Mouse (Mus musculus): ENCODE measurements at regions not wholly inside any gene's neighbourhood (a gene's known extent, or its start where the extent isn't known, plus 50 kb on each side); places are given as distances from the start of the nearest gene placed in this dataset.

DNA sequence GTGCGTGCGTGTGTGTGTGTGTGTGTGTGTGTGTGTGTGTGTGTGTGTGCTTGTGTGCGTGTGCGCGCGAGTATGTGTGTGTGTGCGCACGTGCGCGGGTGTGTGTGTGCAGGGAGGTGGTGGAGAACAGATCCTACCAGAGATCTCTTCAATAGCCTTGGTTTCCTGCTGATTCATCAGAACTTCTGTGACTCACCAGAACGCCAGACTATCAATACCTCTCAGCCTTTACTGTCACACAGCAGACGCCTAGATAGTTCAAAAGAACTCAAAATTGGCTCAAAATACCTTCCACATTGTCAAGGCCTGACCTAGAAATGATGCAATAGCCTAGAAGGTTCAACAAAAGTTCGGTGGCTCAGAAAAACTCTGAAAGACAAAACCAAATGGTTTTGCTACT lies 66.8 kb upstream of the C2cd4b start:
- DNase-seq: no peak
- intact Hi-C loops (cut with DNase I): no loop called here

DNA sequence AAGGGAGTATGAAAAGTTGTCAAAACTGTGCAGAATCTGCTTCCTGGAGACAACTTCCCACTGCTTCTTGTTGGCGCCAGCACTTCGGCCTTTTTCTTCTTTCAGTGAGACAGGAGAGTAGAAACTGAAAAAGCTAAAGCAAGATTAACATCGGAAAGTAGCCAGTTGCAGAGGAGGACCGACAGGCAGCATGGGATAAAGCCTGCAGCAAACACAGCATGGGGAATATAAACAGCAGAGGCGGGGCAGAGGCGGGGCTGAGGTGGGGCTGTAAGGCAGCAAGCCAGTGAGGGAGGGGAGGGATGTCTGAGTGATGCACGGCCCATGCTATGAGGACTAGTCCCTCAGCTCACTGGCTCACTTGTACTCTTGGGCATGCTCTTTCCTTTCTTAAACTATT lies 65.5 kb upstream of the C2cd4b start:
- peak; percentile 27 to 30 for DNase-seq
- intact Hi-C loops (cut with DNase I): no loop called here

DNA sequence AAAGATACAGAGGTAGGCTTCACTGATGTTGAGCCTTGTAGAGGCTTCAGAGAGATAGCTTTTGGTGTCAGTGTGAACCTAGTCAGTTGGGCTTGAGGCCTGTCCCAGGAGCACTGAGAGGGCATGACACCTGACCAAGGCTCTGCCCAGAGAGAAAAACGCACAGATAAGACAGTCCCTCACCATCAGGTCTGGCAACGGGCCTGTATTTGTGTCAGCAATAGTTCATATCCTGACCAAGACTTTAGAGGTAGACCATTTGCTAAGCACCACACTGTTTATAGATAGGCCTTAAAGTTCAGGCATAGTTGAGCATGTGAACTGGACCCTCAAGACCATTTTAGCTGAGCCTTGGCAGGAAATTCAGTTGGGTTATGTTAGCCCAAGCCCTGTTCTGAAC lies 60.4 kb upstream of the C2cd4b start:
- intact Hi-C loops (cut with DNase I): no loop called here

DNA sequence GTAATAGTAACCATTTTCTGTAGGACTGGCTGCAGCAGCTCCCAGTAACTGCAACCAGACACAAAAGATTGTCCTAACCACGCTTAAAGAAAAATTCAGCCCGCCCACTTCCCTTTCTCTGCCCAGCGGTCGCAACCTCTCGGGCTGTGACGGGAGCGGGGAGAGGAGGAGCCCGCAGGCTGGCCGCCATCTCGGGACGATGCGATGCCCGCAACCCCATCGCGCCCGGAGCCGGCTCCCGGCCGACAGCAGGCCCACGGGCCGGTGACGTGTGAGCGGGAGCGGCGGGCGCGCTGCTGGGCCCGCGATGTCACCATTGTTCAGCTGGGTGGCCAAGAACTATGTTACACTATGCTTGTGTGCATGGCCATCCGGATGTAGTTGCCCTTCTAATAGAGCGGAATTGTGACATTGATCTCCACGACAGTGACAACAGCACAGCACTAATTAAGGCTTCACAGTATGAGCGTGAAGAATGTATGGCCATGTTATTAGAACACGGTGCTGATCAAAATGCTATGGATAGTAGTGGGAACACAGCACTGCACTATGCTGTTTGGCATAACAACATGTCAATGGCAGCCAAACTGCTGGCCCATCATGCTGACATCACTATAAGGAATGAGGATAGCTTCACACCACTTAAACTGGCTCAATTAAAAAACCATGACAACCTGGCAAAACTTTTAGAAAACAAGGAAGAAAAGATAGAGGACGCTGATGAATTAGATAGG lies 59.2 kb upstream of the C2cd4b start:
- DNase-seq: peak; percentile 53 to 66
- intact Hi-C loops (cut with DNase I): no loop called here

More for the DNA sequence above, 60.4 kb upstream of the C2cd4b start:
- no peak for DNase-seq

DNA sequence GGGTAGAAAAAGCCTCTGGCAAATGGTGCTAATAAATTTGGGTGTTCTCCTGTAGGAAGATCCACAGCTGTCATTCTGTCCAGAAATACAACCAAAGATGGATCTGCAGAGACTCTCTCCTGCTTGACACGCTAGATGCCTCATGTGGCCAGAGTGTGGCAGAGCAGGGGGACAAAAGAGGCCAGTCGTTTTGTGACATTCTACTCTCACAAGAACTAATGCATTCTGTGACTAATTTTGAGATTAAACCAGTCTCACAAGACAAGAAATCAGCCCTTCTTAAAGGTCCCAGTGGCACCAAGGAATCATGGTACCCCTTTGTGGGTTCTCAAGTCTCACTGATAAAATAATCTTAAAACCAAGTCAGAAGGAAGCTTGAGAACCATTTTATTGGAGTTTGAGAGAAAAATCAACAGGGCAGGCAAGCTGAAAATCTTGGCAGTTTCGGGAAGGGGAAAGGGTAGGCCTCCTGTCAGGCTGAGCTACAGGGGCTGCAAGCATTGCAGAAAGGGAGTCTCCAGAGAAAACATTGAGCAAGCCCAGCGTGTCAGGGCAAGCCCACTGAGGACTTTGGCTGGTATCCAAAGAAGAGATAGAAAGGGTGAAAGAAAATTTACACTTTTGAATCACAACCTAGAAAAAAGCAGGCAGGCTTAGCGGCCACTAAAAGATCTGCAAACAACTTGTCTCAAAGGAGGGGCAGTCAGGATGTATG lies 50.8 kb upstream of the C2cd4b start:
- intact Hi-C loops (cut with DNase I): no loop called here
- no peak for DNase-seq

All from heart, postnatal 14 days (tissue).